Mouse (Mus musculus): ENCODE results near the gene P2rx6. TPM values are rescaled to one million over a fixed set of nuclear protein-coding genes. Genes with fewer than 3 reads are reported as not detected.

P2rx6 gene
- total RNA-seq, 2 experiments from 2014 or later, result not detected

DNA sequence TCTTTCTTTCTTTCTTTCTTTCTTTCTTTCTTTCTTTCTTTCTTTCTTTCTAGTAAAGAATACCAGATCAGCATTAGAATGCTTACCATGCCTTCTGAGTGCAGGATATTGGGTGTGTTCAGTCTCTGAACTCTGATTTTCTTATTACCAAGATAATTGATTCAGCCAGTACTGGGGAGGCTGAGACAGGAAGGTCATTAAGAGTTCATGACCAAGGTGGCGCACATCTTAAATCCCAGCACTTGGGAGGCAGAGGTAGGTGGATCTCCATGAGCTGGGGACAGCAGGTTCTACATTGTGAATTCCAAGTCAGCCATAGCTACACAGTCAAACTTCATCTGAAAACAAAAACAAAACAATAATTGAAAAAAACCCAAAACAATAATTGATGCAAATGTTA, 60.3 kb downstream of the P2rx6 start:
- no peak for ATAC-seq (ENCODE audit: poor library complexity, severe bottlenecking)

DNA sequence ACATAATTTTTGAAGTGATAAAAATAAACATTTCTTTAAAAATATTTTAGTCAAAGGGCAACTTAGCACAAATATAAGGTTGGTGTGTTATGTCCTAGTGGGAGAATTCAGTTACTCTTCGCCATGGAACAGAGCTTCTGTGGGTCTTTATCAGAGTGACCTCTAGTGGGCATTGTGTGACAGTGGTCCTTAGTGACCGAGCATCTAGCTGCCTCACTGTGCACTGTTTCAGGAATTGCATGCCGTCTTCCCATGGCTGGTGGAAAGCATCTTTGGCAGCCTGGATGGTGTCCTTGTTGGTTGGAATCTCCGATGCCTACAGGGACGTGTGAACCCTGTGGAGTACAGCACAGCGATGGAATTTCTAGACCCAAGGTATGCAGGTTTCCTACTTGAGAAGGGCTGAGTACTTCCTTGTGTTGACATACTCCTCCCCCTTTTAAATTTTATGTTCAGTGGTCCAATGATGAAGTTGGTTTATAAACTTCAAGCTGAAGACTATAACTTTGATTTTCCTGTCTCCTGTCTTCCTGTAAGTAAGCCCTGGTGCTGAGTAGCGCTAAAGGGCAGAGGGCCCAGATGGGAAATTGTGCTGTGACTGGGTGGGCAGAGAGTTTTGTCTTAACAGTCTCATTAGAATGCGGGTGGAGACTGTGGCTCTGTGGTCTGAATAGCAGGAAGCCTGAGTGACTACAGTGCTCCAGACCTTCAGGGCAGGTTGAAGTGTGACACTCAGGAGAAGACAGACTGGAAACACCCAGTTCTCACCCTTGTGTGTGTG, 64.0 kb downstream of the P2rx6 start:
- 0 out of 2 replicates have a peak, but pooled peaks have one; percentile 45 for ATAC-seq (ENCODE audit: poor library complexity, severe bottlenecking)

DNA sequence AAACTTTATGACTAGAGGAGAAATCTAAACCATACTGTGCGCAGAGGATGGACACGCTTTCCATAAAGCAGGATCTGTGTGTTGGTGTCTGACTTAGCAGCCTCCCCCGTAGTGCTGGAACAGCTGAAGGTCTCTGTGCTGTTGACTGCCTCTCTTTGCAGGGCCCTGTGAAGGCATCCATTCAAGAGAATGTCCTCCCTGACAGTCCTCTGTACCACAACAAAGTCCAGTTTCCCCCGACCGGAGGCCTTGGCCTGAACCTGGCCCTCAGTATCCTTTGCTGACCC, 64.5 kb downstream of the P2rx6 start:
- ATAC-seq (ENCODE audit: poor library complexity, severe bottlenecking), result no peak

Other genes with a start within 250 kb of the P2rx6 start
- not detected in 2 replicates for gene Serpind1, start 230.5 kb upstream of the P2rx6 start, total RNA-seq (2015)
- gene Serpind1, start 230.5 kb upstream of the P2rx6 start, total RNA-seq (2017), result not detected in 2 replicates
- gene Snap29, start 155.9 kb upstream of the P2rx6 start, total RNA-seq (2015), result 29.6 and 35.1 TPM in 2 replicates
- 36.0 and 38.7 TPM in 2 replicates for gene Snap29, start 155.9 kb upstream of the P2rx6 start, total RNA-seq (2017)
- gene Pi4ka, start 155.6 kb upstream of the P2rx6 start, total RNA-seq (2015), result 51.5 and 77.1 TPM in 2 replicates
- gene Pi4ka, start 155.6 kb upstream of the P2rx6 start, total RNA-seq (2017), result 34.2 and 44.7 TPM in 2 replicates
- gene Crkl, start 109.9 kb upstream of the P2rx6 start, total RNA-seq (2015), result 25.4 and 29.5 TPM in 2 replicates
- 25.9 and 26.5 TPM in 2 replicates for gene Crkl, start 109.9 kb upstream of the P2rx6 start, total RNA-seq (2017)
- not detected in 2 replicates for gene Aifm3, start 72.3 kb upstream of the P2rx6 start, total RNA-seq (2015)
- gene Aifm3, start 72.3 kb upstream of the P2rx6 start, total RNA-seq (2017), result not detected in 2 replicates
- gene Lztr1, start 53.2 kb upstream of the P2rx6 start, total RNA-seq (2015), result 19.2 and 27.7 TPM in 2 replicates
- 38.1 and 49.8 TPM in 2 replicates for gene Lztr1, start 53.2 kb upstream of the P2rx6 start, total RNA-seq (2017)
- gene Thap7, start 30.7 kb upstream of the P2rx6 start, total RNA-seq (2015), result 8.9 and 14.9 TPM in 2 replicates
- 19.1 and 29.2 TPM in 2 replicates for gene Thap7, start 30.7 kb upstream of the P2rx6 start, total RNA-seq (2017)
- gene Lrrc74b, start 638 bp upstream of the P2rx6 start, total RNA-seq (2015), result not detected in 2 replicates
- not detected in 2 replicates for gene Lrrc74b, start 638 bp upstream of the P2rx6 start, total RNA-seq (2017)
- gene Slc7a4, start 21.3 kb downstream of the P2rx6 start, total RNA-seq (2015), result not detected in 2 replicates
- gene Slc7a4, start 21.3 kb downstream of the P2rx6 start, total RNA-seq (2017), result 0.40 TPM in 1 of 2 replicates, not detected in the other
- gene Smpd4, start 57.5 kb downstream of the P2rx6 start, total RNA-seq (2015), result 35.2 and 35.7 TPM in 2 replicates
- gene Smpd4, start 57.5 kb downstream of the P2rx6 start, total RNA-seq (2017), result 27.0 and 31.0 TPM in 2 replicates
- gene Ccdc74a, start 84.6 kb downstream of the P2rx6 start, total RNA-seq (2015), result 0.36 TPM in 1 of 2 replicates, not detected in the other
- gene Ccdc74a, start 84.6 kb downstream of the P2rx6 start, total RNA-seq (2017), result not detected in 2 replicates
- gene Med15, start 171.0 kb downstream of the P2rx6 start, total RNA-seq (2015), result 61.4 and 67.1 TPM in 2 replicates
- 28.6 and 49.3 TPM in 2 replicates for gene Med15, start 171.0 kb downstream of the P2rx6 start, total RNA-seq (2017)
- gene Klhl22, start 197.7 kb downstream of the P2rx6 start, total RNA-seq (2015), result 5.0 and 6.9 TPM in 2 replicates
- gene Klhl22, start 197.7 kb downstream of the P2rx6 start, total RNA-seq (2017), result 7.0 and 8.3 TPM in 2 replicates
- gene Scarf2, start 235.4 kb downstream of the P2rx6 start, total RNA-seq (2015), result 0.07 TPM in 1 of 2 replicates, not detected in the other
- not detected in 2 replicates for gene Scarf2, start 235.4 kb downstream of the P2rx6 start, total RNA-seq (2017)